Mouse (Mus musculus) limb, embryonic 12.5 days (tissue): Measurements from ENCODE around the gene Prrg3. TPM values are rescaled to one million over a fixed set of nuclear protein-coding genes. Genes with fewer than 3 reads are reported as not detected.

Experiments used
- ATAC-seq: fragments of 200-750 bp; cut with Nextera tagmentation; 2 replicates; pipeline ENCODE4 v1.8.0; 2017; ENCODE audit warnings: low read depth, moderate TSS enrichment; ENCODE audit not compliant: insufficient number of reproducible peaks, insufficient read depth, low FRiP score, low TSS enrichment
- H3K27ac ChIP-seq: fragments of 300-500 bp; sonication (generic); 2 replicates; pipeline ENCODE4 v1.5.1; 2016; ENCODE audit warnings: mild to moderate bottlenecking, moderate library complexity
- H3K27me3 ChIP-seq: fragments of 300-500 bp; sonication (generic); 2 replicates; pipeline ENCODE4 v1.6.1; 2016; ENCODE audit warnings: mild to moderate bottlenecking, moderate library complexity
- H3K36me3 ChIP-seq: fragments of 300-500 bp; sonication (generic); 2 replicates; pipeline ENCODE4 v1.6.1; 2016; ENCODE audit warnings: mild to moderate bottlenecking, moderate library complexity
- H3K4me1 ChIP-seq: fragments of 300-500 bp; sonication (generic); replicated peaks from 2 replicates; pipeline ENCODE4 v1.6.1; 2016
- H3K4me2 ChIP-seq: fragments of 300-500 bp; sonication (generic); 2 replicates; pipeline ENCODE4 v1.6.1; 2016; ENCODE audit warnings: mild to moderate bottlenecking, moderate library complexity
- H3K4me3 ChIP-seq: fragments of 300-500 bp; sonication (generic); replicated peaks from 2 replicates; pipeline ENCODE4 v1.5.1; 2016; ENCODE audit warnings: mild to moderate bottlenecking
- H3K9ac ChIP-seq: fragments of 300-500 bp; sonication (generic); replicated peaks from 2 replicates; pipeline ENCODE4 v1.6.1; 2016; ENCODE audit warnings: mild to moderate bottlenecking, moderate library complexity
- H3K9me3 ChIP-seq: fragments of 300-500 bp; sonication (generic); 2 replicates; pipeline ENCODE4 v1.6.1; 2016; ENCODE audit warnings: mild to moderate bottlenecking, moderate library complexity
- WGBS: fragments of 180-500 bp; shearing (Covaris S2); methylation state at CpG from one replicate; pipeline ENCODE4 v1.1.7; 2016; 5-methylcytosine and 5-hydroxymethylcytosine counted together
- polyA plus RNA-seq: library from polyadenylated mRNA; unstranded; fragments of >200 nt; fragmentation: Nextera tagmentation; extraction: Ambion mirVana; gene quantifications from 2 replicates; pipeline ENCODE4 v1.2.1, GENCODE M21; 2016

Prrg3 gene
- polyA plus RNA-seq, 1 experiment from 2014 or later = 9.4 TPM

DNA sequence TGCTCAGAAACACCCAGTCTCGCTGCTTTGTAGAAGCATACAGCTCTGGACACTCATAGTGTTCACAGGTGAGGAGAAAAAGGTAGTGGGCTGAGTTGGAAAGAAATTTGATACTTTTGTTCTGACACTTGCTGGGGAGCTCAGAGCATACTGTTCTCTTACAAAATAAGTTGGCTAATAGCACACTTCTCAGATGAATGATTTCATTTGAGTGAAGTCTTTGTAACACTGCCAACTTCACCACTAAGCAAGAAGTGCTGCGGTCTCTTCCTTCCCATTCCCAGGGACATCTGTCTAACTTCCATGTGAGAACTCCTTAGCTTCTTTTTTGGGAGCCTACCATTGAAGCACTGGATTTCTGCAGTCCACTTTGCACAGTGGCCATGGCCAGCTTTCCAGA, 20.8 kb downstream of the Prrg3 start:
- ATAC-seq = no peak
- 72% methylated on average over 2 of the region's 2 CpGs for WGBS
- H3K9ac ChIP-seq = no peak overlapping the region
- H3K9me3 ChIP-seq = no peaks in the 10 kb centered on the region
- no peaks in the 10 kb centered on the region for H3K36me3 ChIP-seq
- no peak overlapping the region for H3K4me2 ChIP-seq
- H3K27ac ChIP-seq = no peak overlapping the region
- H3K4me3 ChIP-seq = no peak overlapping the region
- H3K4me1 ChIP-seq = no peaks in the 10 kb centered on the region
- no peaks in the 10 kb centered on the region; the same call in 1 of the 2 replicates for H3K27me3 ChIP-seq

DNA sequence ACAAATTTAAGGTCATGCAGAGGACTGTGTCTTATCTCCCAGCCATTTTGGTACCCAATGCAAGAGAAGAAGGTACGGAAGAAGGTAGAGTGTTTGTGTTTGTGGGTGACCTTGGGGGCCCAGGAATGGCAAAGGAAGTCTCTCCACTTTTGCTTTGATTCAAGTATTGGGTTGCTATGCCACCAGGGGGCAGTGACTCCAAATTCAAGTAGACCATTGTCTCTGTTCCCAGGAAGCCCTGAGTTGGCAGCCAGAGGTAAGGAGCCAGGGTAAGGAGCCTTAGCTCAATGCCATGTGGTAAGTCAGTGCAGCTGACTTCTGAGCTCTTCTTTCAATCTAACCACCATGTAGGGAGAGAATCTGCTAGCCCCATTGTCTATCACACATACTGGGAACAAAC, 21.4 kb downstream of the Prrg3 start:
- Histone ChIP-seq H3K4me3 (no peak overlapping the region), H3K9me3 (no peaks in the 10 kb centered on the region), H3K4me1 (no peaks in the 10 kb centered on the region), H3K4me2 (no peak overlapping the region), H3K9ac (no peak overlapping the region), H3K27ac (no peak overlapping the region), H3K36me3 (no peaks in the 10 kb centered on the region), H3K27me3 (no peaks in the 10 kb centered on the region; the same call in 1 of the 2 replicates)
- no peak for ATAC-seq
- WGBS = 77% methylated on average over 1 of the region's 1 CpGs

DNA sequence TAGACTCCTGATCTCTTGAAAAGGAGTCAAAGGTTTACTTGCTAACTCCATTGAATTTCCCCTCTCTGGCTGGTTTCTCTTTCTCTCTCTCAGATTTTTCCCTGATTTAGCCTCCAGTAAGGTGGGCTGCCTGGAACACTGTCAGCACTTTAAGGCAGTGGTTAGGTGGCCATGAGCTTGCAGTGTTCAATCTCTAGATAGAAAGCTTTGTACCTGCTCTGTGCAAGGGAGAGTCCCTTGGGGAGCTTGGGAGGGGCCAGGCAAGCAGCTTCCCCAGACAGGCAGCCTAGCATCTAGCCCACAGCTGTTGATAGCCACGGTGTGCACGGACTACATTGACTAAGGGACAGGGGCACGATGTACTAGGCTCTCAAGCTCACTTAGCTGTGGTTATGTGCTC, 29.1 kb downstream of the Prrg3 start, which contains the start of gene Cnga2:
Gene Cnga2 (plus strand): TSS at position 301 of the 400 bp plus-strand sequence.
- no peaks in the 10 kb centered on the region for H3K9me3 ChIP-seq
- WGBS = 75% methylated on average over 3 of the region's 3 CpGs
- peaks cover 12% of the 10 kb centered on the region; the same call in 1 of the 2 replicates for H3K27me3 ChIP-seq
- ATAC-seq = no peak
- no peaks in the 10 kb centered on the region for H3K36me3 ChIP-seq
- H3K27ac ChIP-seq = no peak within 1 kb of the TSS
- H3K9ac ChIP-seq = no peak within 1 kb of the TSS
- H3K4me2 ChIP-seq = no peak within 1 kb of the TSS
- H3K4me3 ChIP-seq = no peak within 1 kb of the TSS
- H3K4me1 ChIP-seq = no peaks in the 10 kb centered on the region

DNA sequence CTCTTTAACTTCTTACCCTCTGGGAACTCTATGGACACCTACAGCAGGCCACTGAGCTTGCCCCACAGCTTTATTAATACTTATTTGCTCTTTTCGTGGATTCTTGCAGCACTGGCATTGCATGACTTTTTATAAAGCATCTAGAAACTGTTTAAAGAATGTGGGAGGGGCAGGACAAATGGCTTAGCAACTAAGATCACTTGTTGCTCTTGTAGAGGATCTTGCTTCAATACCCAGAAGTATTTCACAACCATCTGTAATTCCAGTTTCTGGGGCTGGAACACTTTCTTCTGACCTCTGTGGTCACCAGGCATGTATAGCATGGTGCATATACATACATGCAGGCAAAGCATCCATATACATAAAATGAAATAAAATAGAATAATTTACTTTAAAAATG, 33.5 kb downstream of the Prrg3 start:
- Histone ChIP-seq H3K9me3 (no peaks in the 10 kb centered on the region), H3K4me1 (no peaks in the 10 kb centered on the region), H3K4me3 (no peak overlapping the region), H3K27ac (no peak overlapping the region), H3K27me3 (peaks cover 12% of the 10 kb centered on the region; the same call in 1 of the 2 replicates), H3K4me2 (no peak overlapping the region), H3K9ac (no peak overlapping the region), H3K36me3 (no peaks in the 10 kb centered on the region)
- no peak for ATAC-seq
- WGBS = 70% methylated on average over 1 of the region's 1 CpGs

DNA sequence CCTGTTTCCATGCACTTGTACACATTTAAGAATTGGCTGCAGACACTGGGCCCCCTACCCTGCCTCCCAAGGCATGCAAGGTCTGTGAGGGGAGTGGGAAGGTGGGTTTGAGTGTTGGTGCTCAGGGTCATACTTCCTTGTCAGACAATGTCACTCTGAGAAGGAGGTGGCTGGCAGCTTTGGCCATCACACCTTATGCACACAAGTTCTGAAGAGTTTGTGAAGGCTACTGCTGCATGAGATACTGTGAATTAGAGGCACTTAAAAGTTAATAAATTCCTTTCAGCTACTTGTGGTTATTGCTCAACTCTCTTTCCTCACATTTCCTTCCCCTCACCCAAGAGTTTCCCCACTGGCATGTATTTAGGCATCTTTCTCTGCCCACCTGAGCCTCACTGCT, 47.5 kb downstream of the Prrg3 start:
- Histone ChIP-seq H3K4me2 (no peak overlapping the region), H3K9ac (no peak overlapping the region), H3K27me3 (peaks cover 4% of the 10 kb centered on the region; the same call in 1 of the 2 replicates), H3K27ac (no peak overlapping the region), H3K36me3 (no peaks in the 10 kb centered on the region), H3K4me3 (no peak overlapping the region), H3K9me3 (no peaks in the 10 kb centered on the region), H3K4me1 (no peaks in the 10 kb centered on the region)
- ATAC-seq = no peak

DNA sequence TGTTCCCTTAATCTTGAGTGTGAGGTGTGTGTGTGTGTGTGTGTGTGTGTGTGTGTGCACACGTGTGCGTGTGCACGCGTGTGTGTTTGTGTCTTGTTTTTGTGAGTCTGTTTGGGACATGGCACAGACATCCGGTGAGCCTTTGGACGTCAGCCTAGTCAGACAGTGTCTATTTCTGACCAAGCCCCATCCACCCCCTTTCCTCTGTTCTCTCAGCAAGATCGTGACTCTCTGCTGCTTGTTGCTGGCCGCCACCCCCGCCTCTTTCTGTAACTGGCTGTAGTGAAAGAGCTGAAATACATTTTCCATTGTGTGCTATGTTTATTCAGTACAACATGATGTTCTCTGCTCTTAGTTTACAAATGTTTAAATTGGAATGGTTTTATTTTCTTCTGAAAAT, 49.8 kb downstream of the Prrg3 start:
- H3K27ac ChIP-seq = no peak overlapping the region
- H3K4me2 ChIP-seq = no peak overlapping the region
- H3K27me3 ChIP-seq = peaks cover 4% of the 10 kb centered on the region; the same call in 1 of the 2 replicates
- H3K4me3 ChIP-seq = no peak overlapping the region
- 67% methylated on average over 9 of the region's 9 CpGs for WGBS
- H3K9ac ChIP-seq = no peak overlapping the region
- no peaks in the 10 kb centered on the region for H3K36me3 ChIP-seq
- no peak for ATAC-seq
- H3K4me1 ChIP-seq = no peaks in the 10 kb centered on the region
- H3K9me3 ChIP-seq = no peaks in the 10 kb centered on the region

DNA sequence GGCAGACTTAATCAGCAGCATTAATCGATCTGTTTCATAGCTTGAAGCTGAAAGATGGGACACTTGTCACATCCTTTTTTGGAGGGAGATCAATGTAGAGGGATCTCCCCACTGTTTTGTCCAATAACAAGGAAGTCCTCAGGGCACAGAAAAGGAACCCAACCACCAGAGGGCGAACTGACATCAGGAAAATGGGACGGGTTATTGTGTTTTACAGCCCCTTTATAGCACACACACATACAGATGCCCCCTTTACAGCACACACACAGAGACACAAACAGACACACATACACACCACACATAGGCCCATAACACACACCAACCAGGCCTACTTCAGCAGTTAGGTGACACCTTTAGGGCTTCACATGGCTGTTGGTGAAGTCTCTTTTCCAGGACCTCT, 50.4 kb downstream of the Prrg3 start:
- H3K4me2 ChIP-seq = no peak overlapping the region
- ATAC-seq = no peak
- no peaks in the 10 kb centered on the region for H3K9me3 ChIP-seq
- WGBS = 35% methylated on average over 3 of the region's 3 CpGs
- H3K27ac ChIP-seq = no peak overlapping the region
- H3K27me3 ChIP-seq = peaks cover 4% of the 10 kb centered on the region; the same call in 1 of the 2 replicates
- H3K4me1 ChIP-seq = no peaks in the 10 kb centered on the region
- H3K9ac ChIP-seq = no peak overlapping the region
- H3K36me3 ChIP-seq = no peaks in the 10 kb centered on the region
- no peak overlapping the region for H3K4me3 ChIP-seq

DNA sequence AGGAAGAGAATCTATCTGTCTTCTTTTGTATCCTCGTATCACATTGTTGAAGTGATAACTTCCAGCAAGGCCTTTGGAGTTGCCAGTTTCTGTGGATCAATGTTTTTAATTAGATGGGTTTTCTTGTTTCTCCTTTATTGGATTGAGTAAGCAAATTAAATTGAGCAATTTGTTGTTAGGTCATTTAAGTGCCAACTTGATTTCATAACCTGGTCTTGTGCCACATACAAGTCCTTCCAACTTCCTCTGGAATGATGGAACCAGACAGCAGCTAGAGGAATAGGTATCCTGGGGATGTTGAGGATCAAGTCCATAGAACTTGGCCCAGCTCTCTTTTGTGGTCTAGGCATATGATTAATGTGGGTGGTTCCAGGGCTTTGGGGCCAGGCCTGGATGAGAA, 59.8 kb downstream of the Prrg3 start:
- no peaks in the 10 kb centered on the region for H3K9me3 ChIP-seq
- no peaks in the 10 kb centered on the region for H3K36me3 ChIP-seq
- H3K27ac ChIP-seq = no peak overlapping the region
- no peak overlapping the region for H3K9ac ChIP-seq
- no peak overlapping the region for H3K4me2 ChIP-seq
- WGBS = 93% methylated on average over 1 of the region's 1 CpGs
- no peak overlapping the region for H3K4me3 ChIP-seq
- no peaks in the 10 kb centered on the region for H3K27me3 ChIP-seq
- ATAC-seq = no peak
- H3K4me1 ChIP-seq = no peaks in the 10 kb centered on the region

Other genes with a start within 250 kb of the Prrg3 start
- 38.6 and 41.1 TPM in 2 replicates for gene Vma21, start 146.7 kb upstream of the Prrg3 start, polyA plus RNA-seq
- 0.11 TPM in 1 of 2 replicates, not detected in the other for gene Gm1141, start 41.6 kb upstream of the Prrg3 start, polyA plus RNA-seq
- not detected in 2 replicates for gene Fate1, start 10.4 kb downstream of the Prrg3 start, polyA plus RNA-seq
- 0.28 and 0.40 TPM in 2 replicates for gene Cnga2, start 29.2 kb downstream of the Prrg3 start, polyA plus RNA-seq